Mouse (Mus musculus) bone marrow macrophage, adult 2 months (primary cell): Measurements from ENCODE around the gene Krt77.

ENCODE experiments used
- CTCF ChIP-seq: IDR thresholded peaks from 2 replicates; pipeline ENCODE4 v1.5.1; 2012; ENCODE audit warnings: low read depth, mild to moderate bottlenecking, low read length, moderate library complexity
- POLR2A ChIP-seq: IDR thresholded peaks from 2 replicates; pipeline ENCODE4 v1.6.1; 2012; ENCODE audit warnings: mild to moderate bottlenecking, low read depth, low read length, borderline replicate concordance

DNA sequence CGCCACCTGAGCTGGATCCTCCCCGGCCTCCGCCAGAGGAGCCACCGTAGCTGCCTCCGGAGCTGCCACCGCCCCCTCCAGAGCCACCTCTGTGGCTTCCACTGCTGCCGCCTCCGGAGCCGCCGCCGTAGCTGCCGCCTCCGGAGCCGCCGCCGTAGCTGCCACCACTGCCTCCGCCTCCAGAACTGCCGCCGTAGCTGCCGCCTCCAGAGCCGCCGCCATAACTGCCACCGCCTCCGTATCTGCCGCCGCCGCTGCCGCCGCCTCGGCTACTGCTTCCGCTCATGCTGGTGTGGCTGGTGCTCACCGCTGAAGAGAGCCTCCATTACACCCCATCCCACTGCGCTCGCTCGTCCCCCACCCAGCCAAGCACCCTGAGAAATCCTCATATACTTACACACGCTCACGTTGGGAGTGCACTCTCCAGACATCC lies 23.5 kb downstream of the Krt77 start:
- TF ChIP-seq CTCF (no peak), POLR2A (no peak)
